8 mouse cellular contexts compared by ENCODE assay signal in the genomic region with DNA sequence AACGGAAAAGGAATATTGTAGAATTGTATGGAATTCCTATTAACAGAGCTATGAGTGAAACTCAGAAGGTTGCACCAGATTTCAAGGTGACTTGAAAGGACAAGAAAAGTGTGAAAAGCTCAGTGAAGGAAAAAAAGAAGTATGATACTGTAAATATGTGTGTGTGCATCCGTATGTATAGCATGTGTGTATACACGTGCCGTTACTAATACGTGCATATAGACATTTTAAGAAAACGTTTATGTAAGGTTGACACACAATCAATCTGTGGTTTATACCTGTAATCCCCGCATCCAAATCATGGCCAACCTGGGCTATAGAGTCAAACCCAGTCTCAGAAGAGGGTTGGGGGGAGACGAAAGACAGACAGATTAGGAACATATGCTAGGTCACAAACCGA. TPM values are rescaled to one million over a fixed set of nuclear protein-coding genes. Genes with fewer than 3 reads are reported as not detected.
DNase-seq lines count a peak whose midpoint lies in the region; ATAC-seq lines count a peak whose summit lies in the region.
"Had no signal": no experiment of that assay in that cellular context is flagged by ENCODE, and none has a peak within 500 bp of the region (broad histone marks: within the 10 kb centered on the region; RNA-seq: fewer than 3 reads in every experiment).

No protein-coding gene starts in this region.

- no peak for DNase-seq in gastrocnemius, postnatal 14 days
- no peak for DNase-seq in adrenal gland, postnatal 10 days

- WGBS in forebrain, embryonic 13.5 days = 24% methylated on average over 9 of the region's 9 CpGs
- WGBS in limb, embryonic 15.5 days = 21% methylated on average over 9 of the region's 9 CpGs
- WGBS in stomach, embryonic 15.5 days = 24% methylated on average over 9 of the region's 9 CpGs

- H3K9ac ChIP-seq in forebrain, embryonic 13.5 days = peak overlapping the region; percentile 96
- peak overlapping the region; percentile 83 for H3K9ac ChIP-seq in limb, embryonic 15.5 days
- H3K9ac ChIP-seq in stomach, embryonic 15.5 days = no peak overlapping the region

- peak overlapping the region; percentile 99 for H3K4me3 ChIP-seq in megakaryocyte, embryonic 14.5 days (replicated peaks)
- peak overlapping the region; percentile 100 for H3K4me3 ChIP-seq in forebrain, embryonic 13.5 days
- peak overlapping the region; percentile 96 for H3K4me3 ChIP-seq in limb, embryonic 15.5 days
- H3K4me3 ChIP-seq in stomach, embryonic 15.5 days (replicated peaks) = peak overlapping the region; percentile 88

- peaks cover 7% of the 10 kb centered on the region for H3K9me3 ChIP-seq in megakaryocyte, embryonic 14.5 days
- H3K9me3 ChIP-seq in forebrain, embryonic 13.5 days (replicated peaks) = no peaks in the 10 kb centered on the region; the same call in 1 of the 2 replicates
- H3K9me3 ChIP-seq in limb, embryonic 15.5 days = no peaks in the 10 kb centered on the region
- no peaks in the 10 kb centered on the region for H3K9me3 ChIP-seq in stomach, embryonic 15.5 days

- peaks cover 46% of the 10 kb centered on the region for H3K4me1 ChIP-seq in megakaryocyte, embryonic 14.5 days
- H3K4me1 ChIP-seq in forebrain, embryonic 13.5 days = peaks cover 28% of the 10 kb centered on the region
- peaks cover 13% of the 10 kb centered on the region for H3K4me1 ChIP-seq in limb, embryonic 15.5 days
- peaks cover 16% of the 10 kb centered on the region for H3K4me1 ChIP-seq in stomach, embryonic 15.5 days

- intact Hi-C loops in gastrocnemius, postnatal 14 days (cut with DNase I; ENCODE audit: low total_unique reads) = no loop called here

- peak overlapping the region; percentile 96 for H3K27ac ChIP-seq in forebrain, embryonic 13.5 days
- peak overlapping the region; percentile 97 for H3K27ac ChIP-seq in limb, embryonic 15.5 days
- peak overlapping the region; percentile 95 for H3K27ac ChIP-seq in stomach, embryonic 15.5 days

- peaks cover 5% of the 10 kb centered on the region for H3K36me3 ChIP-seq in megakaryocyte, embryonic 14.5 days (replicated peaks; ENCODE audit: low read length)
- peaks cover 4% of the 10 kb centered on the region; the same call in 1 of the 2 replicates for H3K36me3 ChIP-seq in forebrain, embryonic 13.5 days (ENCODE audit: poor library complexity, severe bottlenecking)
- no peaks in the 10 kb centered on the region for H3K36me3 ChIP-seq in limb, embryonic 15.5 days
- H3K36me3 ChIP-seq in stomach, embryonic 15.5 days = no peaks in the 10 kb centered on the region

- peaks cover 2% of the 10 kb centered on the region for H3K27me3 ChIP-seq in megakaryocyte, embryonic 14.5 days (replicated peaks)
- no peaks in the 10 kb centered on the region for H3K27me3 ChIP-seq in forebrain, embryonic 13.5 days
- H3K27me3 ChIP-seq in limb, embryonic 15.5 days = no peaks in the 10 kb centered on the region
- no peaks in the 10 kb centered on the region for H3K27me3 ChIP-seq in stomach, embryonic 15.5 days (replicated peaks)

- H3K4me2 ChIP-seq in forebrain, embryonic 13.5 days = peak overlapping the region; percentile 98
- H3K4me2 ChIP-seq in limb, embryonic 15.5 days = peak overlapping the region; percentile 76
- peak overlapping the region; percentile 89 for H3K4me2 ChIP-seq in stomach, embryonic 15.5 days

- no peak for ATAC-seq in megakaryocyte, adult 5-6 weeks (ENCODE audit: poor library complexity, severe bottlenecking)
- ATAC-seq in forebrain, embryonic 13.5 days = peak; percentile 33
- no peak for ATAC-seq in limb, embryonic 15.5 days (ENCODE audit: insufficient number of reproducible peaks, low FRiP score, low TSS enrichment, low read depth)
- no peak for ATAC-seq in stomach, embryonic 15.5 days (ENCODE audit: insufficient read depth, low FRiP score, low read depth)

RNA-seq across cellular contexts. Expression of gene Nudcd3, which starts 0.4 kb away (rescaled TPM):
- polyA plus RNA-seq in megakaryocyte, embryonic 14.5 days (2012; ENCODE audit: insufficient read depth, low replicate concordance) = 7.9 and 9.9 TPM in 2 replicates
- 11.5 and 14.6 TPM in 2 replicates for total RNA-seq in megakaryocyte, adult 5-6 weeks (2015)
- 25.0 and 25.6 TPM in 2 replicates for total RNA-seq in megakaryocyte, adult 5-6 weeks (2017)
- polyA plus RNA-seq in forebrain, embryonic 13.5 days (2015; fragmentation: Nextera tagmentation; extraction: Ambion mirVana) = 57.0 and 65.3 TPM in 2 replicates
- polyA plus RNA-seq in limb, embryonic 15.5 days (2015; fragmentation: Nextera tagmentation; extraction: Ambion mirVana) = 40.3 and 41.2 TPM in 2 replicates
- 35.3 and 37.2 TPM in 2 replicates for polyA plus RNA-seq in stomach, embryonic 15.5 days (2015; fragmentation: Nextera tagmentation; extraction: Ambion mirVana)
- 10 to 100 TPM; 54.4 to 57.1 TPM for total RNA-seq in gastrocnemius, postnatal 14 days (2021)
- total RNA-seq in adrenal gland, postnatal 10 days (2021) = 10 to 100 TPM; 45.8 to 52.3 TPM

RNA-seq across cellular contexts. Expression of gene A730071L15Rik, which starts 0.7 kb away (rescaled TPM):
- polyA plus RNA-seq in megakaryocyte, embryonic 14.5 days (2012; ENCODE audit: insufficient read depth, low replicate concordance) = not detected in 2 replicates
- 0.09 and 0.57 TPM in 2 replicates for total RNA-seq in megakaryocyte, adult 5-6 weeks (2015)
- total RNA-seq in megakaryocyte, adult 5-6 weeks (2017) = not detected in 2 replicates
- polyA plus RNA-seq in forebrain, embryonic 13.5 days (2015; fragmentation: Nextera tagmentation; extraction: Ambion mirVana) = 0.69 and 0.79 TPM in 2 replicates
- polyA plus RNA-seq in limb, embryonic 15.5 days (2015; fragmentation: Nextera tagmentation; extraction: Ambion mirVana) = 0.24 and 0.37 TPM in 2 replicates
- polyA plus RNA-seq in stomach, embryonic 15.5 days (2015; fragmentation: Nextera tagmentation; extraction: Ambion mirVana) = 0.39 and 0.51 TPM in 2 replicates
- under 1 TPM in 1 of 2 experiments, not detected in 1; 0.21 TPM for total RNA-seq in gastrocnemius, postnatal 14 days (2021)
- under 1 TPM; 0.21 to 0.24 TPM for total RNA-seq in adrenal gland, postnatal 10 days (2021)
- total RNA-seq: left cerebral cortex, postnatal 25 days had no signal

RNA-seq across cellular contexts. Expression of gene Npc1l1, which starts 29.4 kb away (rescaled TPM):
- polyA plus RNA-seq in megakaryocyte, embryonic 14.5 days (2012; ENCODE audit: insufficient read depth, low replicate concordance) = not detected in 2 replicates
- not detected in 2 replicates for total RNA-seq in megakaryocyte, adult 5-6 weeks (2015)
- total RNA-seq in megakaryocyte, adult 5-6 weeks (2017) = not detected in 2 replicates
- polyA plus RNA-seq in forebrain, embryonic 13.5 days (2015; fragmentation: Nextera tagmentation; extraction: Ambion mirVana) = 0.04 and 0.05 TPM in 2 replicates
- polyA plus RNA-seq in limb, embryonic 15.5 days (2015; fragmentation: Nextera tagmentation; extraction: Ambion mirVana) = 0.07 and 0.13 TPM in 2 replicates
- polyA plus RNA-seq in stomach, embryonic 15.5 days (2015; fragmentation: Nextera tagmentation; extraction: Ambion mirVana) = 2.0 and 2.3 TPM in 2 replicates
- under 1 TPM; 0.06 to 0.13 TPM for total RNA-seq in gastrocnemius, postnatal 14 days (2021)
- total RNA-seq in adrenal gland, postnatal 10 days (2021) = not detected
